Mouse (Mus musculus) lung, postnatal 0 days (tissue): Measurements from ENCODE around the gene Mrnip.

Source experiments
- CTCF ChIP-seq: IDR thresholded peaks from 2 replicates; pipeline ENCODE4 v1.5.1; 2016; ENCODE audit warnings: antibody characterized with exemption, mild to moderate bottlenecking
- EP300 ChIP-seq: IDR thresholded peaks from 2 replicates; pipeline ENCODE4 v1.6.1; 2016; ENCODE audit warnings: antibody characterized with exemption, mild to moderate bottlenecking, control low read depth

DNA sequence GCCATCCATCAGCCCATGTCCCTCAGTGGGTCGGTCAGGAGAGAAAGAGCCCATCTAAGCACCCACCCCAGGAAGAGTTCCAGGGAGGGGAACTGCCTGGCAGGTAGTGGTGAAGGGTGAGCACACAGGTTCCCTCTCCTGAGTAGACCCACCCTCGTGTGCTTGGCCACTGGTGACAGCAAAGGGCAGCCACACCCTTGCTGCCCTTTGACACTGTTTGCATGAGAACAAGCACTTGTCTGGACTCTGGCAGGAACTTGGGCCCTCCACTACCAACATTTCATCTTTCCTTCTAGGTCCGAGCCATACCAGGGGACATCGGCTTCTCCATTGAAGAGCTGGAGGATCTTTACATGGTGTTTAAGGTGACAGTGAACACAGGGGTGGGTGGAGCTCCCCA lies 14.9 kb upstream of the Mrnip start:
- TF ChIP-seq CTCF, result no peak
- TF ChIP-seq EP300, result no peak
